Mouse (Mus musculus) E14TG2a.4 (cell line): ENCODE measurements around the gene Ccl17.
"Not testable (repeated sequence)": the region's sequence is repeated elsewhere in the genome, so short reads cannot be mapped to it uniquely, and the experiment has no call there.

Experiments used
- H3K27me3 ChIP-seq: 2 replicates; pipeline ENCODE4 v1.6.1; 2014; ENCODE audit warnings: low read length, control low read depth; ENCODE audit not compliant: insufficient read depth
- H3K36me3 ChIP-seq: 2 replicates; pipeline ENCODE4 v1.6.1; 2014; ENCODE audit warnings: low read length, control low read depth; ENCODE audit not compliant: insufficient read depth
- H3K4me1 ChIP-seq: replicated peaks from 2 replicates; pipeline ENCODE4 v1.6.1; 2014; ENCODE audit warnings: low read depth, low read length, control low read depth
- H3K4me3 ChIP-seq: replicated peaks from 2 replicates; pipeline ENCODE4 v1.5.1; 2014; ENCODE audit warnings: mild to moderate bottlenecking, low read length
- H3K9me3 ChIP-seq: 2 replicates; pipeline ENCODE4 v1.6.1; 2014; ENCODE audit warnings: low read length, control low read depth
- CTCF ChIP-seq: conservative IDR thresholded peaks from 2 replicates; pipeline ENCODE4 v1.5.1; 2014; ENCODE audit warnings: low read length
- NANOG ChIP-seq: IDR thresholded peaks from 2 replicates; pipeline ENCODE4 v1.6.1; 2014; ENCODE audit warnings: borderline replicate concordance, low read length, mixed read lengths
- POU5F1 ChIP-seq: IDR thresholded peaks from 2 replicates; pipeline ENCODE4 v1.6.1; 2014; ENCODE audit warnings: low read length, borderline replicate concordance

The Ccl17 gene

GRCm38 (mm10) chr8:94817933-94818332 lies 7.7 kb downstream of the Ccl17 start:
- Histone ChIP-seq H3K27me3 (no peaks in the 10 kb centered on the region), H3K36me3 (peaks cover 47% of the 10 kb centered on the region), H3K4me3 (no peak overlapping the region), H3K4me1 (peaks cover 25% of the 10 kb centered on the region), H3K9me3 (no peaks in the 10 kb centered on the region)
- TF ChIP-seq NANOG, result no peak
- no peak for TF ChIP-seq POU5F1
- no peak for TF ChIP-seq CTCF

GRCm38 (mm10) chr8:94819671-94820179 lies 9.5 kb downstream of the Ccl17 start:
- TF ChIP-seq CTCF (no peak), POU5F1 (no peak), NANOG (no peak)
- Histone ChIP-seq H3K4me3 (no peak overlapping the region), H3K9me3 (no peaks in the 10 kb centered on the region), H3K36me3 (peaks cover 65% of the 10 kb centered on the region), H3K4me1 (peaks cover 36% of the 10 kb centered on the region), H3K27me3 (no peaks in the 10 kb centered on the region)

GRCm38 (mm10) chr8:94820553-94820952 lies 10.3 kb downstream of the Ccl17 start:
- TF ChIP-seq CTCF (no peak), NANOG (no peak)

GRCm38 (mm10) chr8:94821381-94821780 lies 11.1 kb downstream of the Ccl17 start:
- no peak for TF ChIP-seq NANOG
- TF ChIP-seq POU5F1, result no peak
- no peak for TF ChIP-seq CTCF
- Histone ChIP-seq H3K9me3 (no peaks in the 10 kb centered on the region), H3K36me3 (peaks cover 82% of the 10 kb centered on the region), H3K4me3 (no peak overlapping the region), H3K27me3 (no peaks in the 10 kb centered on the region), H3K4me1 (peaks cover 36% of the 10 kb centered on the region)

More at GRCm38 (mm10) chr8:94820553-94820952, 10.3 kb downstream of the Ccl17 start:
- no peaks in the 10 kb centered on the region for H3K27me3 ChIP-seq
- H3K36me3 ChIP-seq, result peaks cover 74% of the 10 kb centered on the region
- no peaks in the 10 kb centered on the region for H3K9me3 ChIP-seq
- peaks cover 36% of the 10 kb centered on the region for H3K4me1 ChIP-seq
- H3K4me3 ChIP-seq, result no peak overlapping the region

- Histone ChIP-seq H3K4me3 (peak overlapping the region; percentile 46), H3K9me3 (no peaks in the 10 kb centered on the region), H3K4me1 (peaks cover 36% of the 10 kb centered on the region), H3K27me3 (no peaks in the 10 kb centered on the region), H3K36me3 (peaks cover 96% of the 10 kb centered on the region)
- TF ChIP-seq CTCF, result peak; percentile 49
- TF ChIP-seq POU5F1, result no peak
- TF ChIP-seq NANOG, result no peak
These were observed 12.6 kb downstream of the Ccl17 start for GRCm38 (mm10) chr8:94822637-94823560.

GRCm38 (mm10) chr8:94825170-94825569 lies 14.9 kb downstream of the Ccl17 start:
- peaks cover 36% of the 10 kb centered on the region for H3K4me1 ChIP-seq
- H3K9me3 ChIP-seq, result no peaks in the 10 kb centered on the region
- no peak for TF ChIP-seq POU5F1
- no peak for TF ChIP-seq CTCF
- no peak for TF ChIP-seq NANOG
- H3K36me3 ChIP-seq, result peaks cover 98% of the 10 kb centered on the region
- no peak overlapping the region for H3K4me3 ChIP-seq
- no peaks in the 10 kb centered on the region for H3K27me3 ChIP-seq

- Histone ChIP-seq H3K36me3 (peaks cover 98% of the 10 kb centered on the region), H3K4me3 (no peak overlapping the region), H3K9me3 (no peaks in the 10 kb centered on the region), H3K27me3 (no peaks in the 10 kb centered on the region), H3K4me1 (peaks cover 28% of the 10 kb centered on the region)
- TF ChIP-seq NANOG (no peak), CTCF (no peak), POU5F1 (no peak)
These were observed 16.0 kb downstream of the Ccl17 start for GRCm38 (mm10) chr8:94826210-94826609.

- Histone ChIP-seq H3K4me3 (no peak overlapping the region), H3K4me1 (peaks cover 28% of the 10 kb centered on the region), H3K36me3 (peaks cover 97% of the 10 kb centered on the region), H3K9me3 (no peaks in the 10 kb centered on the region), H3K27me3 (no peaks in the 10 kb centered on the region)
- no peak for TF ChIP-seq NANOG
- TF ChIP-seq CTCF, result no peak
- TF ChIP-seq POU5F1, result no peak
These were observed 18.0 kb downstream of the Ccl17 start for GRCm38 (mm10) chr8:94828284-94828683.

GRCm38 (mm10) chr8:94833901-94834405 lies 23.7 kb downstream of the Ccl17 start:
- Histone ChIP-seq H3K4me1 (peaks cover 44% of the 10 kb centered on the region), H3K36me3 (peaks cover 42% of the 10 kb centered on the region)
- not testable (repeated sequence) for H3K9me3 ChIP-seq, H3K4me3 ChIP-seq, H3K27me3 ChIP-seq

- not testable (repeated sequence) for H3K27me3 ChIP-seq, H3K9me3 ChIP-seq, H3K4me3 ChIP-seq
- H3K36me3 ChIP-seq, result peaks cover 26% of the 10 kb centered on the region
- H3K4me1 ChIP-seq, result peaks cover 47% of the 10 kb centered on the region
These were observed 25.5 kb downstream of the Ccl17 start for GRCm38 (mm10) chr8:94835751-94836150.
